Mouse (Mus musculus): Measurements from ENCODE around the gene Hsd17b6. TPM values are rescaled to one million over a fixed set of nuclear protein-coding genes. Genes with fewer than 3 reads are reported as not detected.
A peak's percentile ranks its signal among the peaks of the same experiment; 100 is the strongest.

Gene Hsd17b6
- polyA plus RNA-seq, 1 experiment from 2014 or later, result not detected

DNA sequence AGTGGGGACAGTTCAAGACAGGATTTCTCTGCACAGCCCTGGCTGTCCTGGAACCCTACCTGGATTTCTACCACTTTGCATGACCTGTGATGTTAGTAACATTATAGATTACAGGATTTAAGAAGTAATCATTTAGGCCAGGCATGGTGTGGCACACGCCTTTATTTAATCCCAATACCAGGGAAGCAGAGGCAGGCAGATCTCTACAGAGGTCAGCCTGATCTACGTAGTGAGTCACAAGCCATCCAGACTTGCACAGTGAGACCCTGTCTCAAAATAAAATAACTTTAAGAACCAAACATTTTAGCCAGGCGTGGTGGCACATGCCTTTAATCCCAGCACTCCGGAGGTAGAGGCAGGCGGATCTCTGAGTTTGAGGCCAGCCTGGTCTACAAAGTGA lies 14.8 kb upstream of the Hsd17b6 start:
- no peak for DNase-seq (ENCODE audit: low spot score)
- H3K36me3 ChIP-seq (ENCODE audit: control insufficient read depth, insufficient read depth, low read length), result peaks cover 67% of the 10 kb centered on the region

DNA sequence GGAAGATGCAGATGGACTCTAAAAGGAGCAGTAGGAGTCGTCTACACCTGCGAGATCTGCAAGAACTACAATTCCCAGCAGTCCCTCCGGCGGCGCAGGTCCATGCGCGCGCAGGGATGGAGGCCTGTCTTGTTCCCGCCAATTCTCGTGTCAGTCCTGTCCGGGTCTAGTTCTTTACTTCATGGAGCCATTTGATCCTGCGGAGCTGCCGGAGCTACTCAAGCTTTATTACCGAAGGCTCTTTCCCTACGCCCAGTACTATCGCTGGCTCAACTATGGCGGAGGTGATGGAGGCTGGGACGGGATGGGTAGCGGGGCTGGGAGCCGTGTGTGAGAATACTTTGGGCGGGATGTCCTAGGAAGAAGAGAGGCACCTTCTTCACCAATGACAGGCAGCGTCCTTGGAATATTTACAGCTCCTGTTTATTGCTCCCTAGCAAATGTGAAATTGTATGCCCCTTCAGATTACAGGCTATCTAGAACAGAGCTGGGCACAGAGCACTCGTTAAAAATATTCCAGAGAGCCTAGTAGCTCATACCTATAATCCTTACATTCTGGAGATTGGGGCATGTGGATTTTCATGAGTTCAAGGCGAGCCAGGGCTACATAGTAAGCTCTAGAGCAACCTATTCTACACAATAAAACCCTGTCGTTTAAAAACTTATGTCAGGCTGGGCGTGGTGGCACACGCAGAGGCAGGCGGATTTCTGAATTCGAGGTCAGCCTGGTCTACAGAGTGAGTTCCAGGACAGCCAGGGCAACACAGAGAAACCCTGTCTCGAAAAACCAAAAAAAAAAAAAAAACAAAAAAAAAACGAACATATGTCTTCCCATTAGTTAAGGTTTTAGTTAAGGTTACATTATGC lies 7.9 kb upstream of the Hsd17b6 start, which contains the start of gene Prim1:
TSS of gene Prim1 (plus strand) at position 101 of the 867 bp plus-strand sequence.
- H3K4me3 ChIP-seq (ENCODE audit: low read depth, low read length), result peak within 1 kb of the TSS; percentile 51
- 5% methylated on average over 31 of the region's 31 CpGs for WGBS

More for the DNA sequence above, 14.8 kb upstream of the Hsd17b6 start:
- no peak overlapping the region for H3K4me3 ChIP-seq (ENCODE audit: low read depth, low read length)
- WGBS, result 96% methylated on average over 5 of the region's 5 CpGs
- no peaks in the 10 kb centered on the region for H3K4me1 ChIP-seq (ENCODE audit: control insufficient read depth, insufficient read depth, low read length)
- no peaks in the 10 kb centered on the region for H3K9me3 ChIP-seq (replicated peaks; ENCODE audit: control insufficient read depth, low read length)
- no peak overlapping the region for H3K9ac ChIP-seq (ENCODE audit: low read length)
- no peak overlapping the region for H3K27ac ChIP-seq (ENCODE audit: low read depth, low read length)
- H3K4me2 ChIP-seq (ENCODE audit: low read length), result no peak overlapping the region
- H3K27me3 ChIP-seq (replicated peaks; ENCODE audit: control insufficient read depth, insufficient read depth, low read length), result no peaks in the 10 kb centered on the region
- ATAC-seq, result no peak

DNA sequence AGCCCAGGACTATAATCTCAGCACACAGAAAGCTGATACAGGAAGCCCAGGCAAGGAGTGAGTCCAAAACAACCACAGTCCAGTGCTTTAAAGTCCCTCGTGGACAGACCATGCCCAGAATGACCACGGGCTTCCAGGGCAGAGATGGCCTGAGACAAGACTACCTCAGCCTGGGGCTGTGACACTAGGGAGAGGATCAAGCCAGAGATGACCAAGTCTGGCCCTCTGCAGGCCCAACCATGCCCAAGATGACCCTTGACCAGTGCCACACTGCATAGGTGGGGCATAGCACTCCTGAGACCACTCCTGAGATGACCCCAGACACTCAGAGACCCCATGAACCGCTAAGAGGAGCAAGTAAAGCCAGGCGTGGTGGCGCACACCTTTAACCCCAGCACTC lies 2.3 kb upstream of the Hsd17b6 start:
- Histone ChIP-seq H3K4me3 (ENCODE audit: low read depth, low read length) (no peak overlapping the region), H3K9me3 (replicated peaks; ENCODE audit: control insufficient read depth, low read length) (no peaks in the 10 kb centered on the region), H3K36me3 (ENCODE audit: control insufficient read depth, insufficient read depth, low read length) (no peaks in the 10 kb centered on the region), H3K4me2 (ENCODE audit: low read length) (no peak overlapping the region), H3K4me1 (ENCODE audit: control insufficient read depth, insufficient read depth, low read length) (no peaks in the 10 kb centered on the region), H3K27ac (ENCODE audit: low read depth, low read length) (no peak overlapping the region), H3K27me3 (replicated peaks; ENCODE audit: control insufficient read depth, insufficient read depth, low read length) (no peaks in the 10 kb centered on the region), H3K9ac (ENCODE audit: low read length) (no peak overlapping the region)
- 85% methylated on average over 5 of the region's 5 CpGs for WGBS
- no peak for ATAC-seq
- no peak for DNase-seq (ENCODE audit: low spot score)

More for the DNA sequence above, 7.9 kb upstream of the Hsd17b6 start, which contains the start of gene Prim1:
- Histone ChIP-seq H3K4me1 (ENCODE audit: control insufficient read depth, insufficient read depth, low read length) (no peaks in the 10 kb centered on the region), H3K36me3 (ENCODE audit: control insufficient read depth, insufficient read depth, low read length) (peaks cover 14% of the 10 kb centered on the region), H3K9me3 (replicated peaks; ENCODE audit: control insufficient read depth, low read length) (no peaks in the 10 kb centered on the region), H3K9ac (ENCODE audit: low read length) (peak within 1 kb of the TSS; percentile 66), H3K4me2 (ENCODE audit: low read length) (peak within 1 kb of the TSS; percentile 70), H3K27me3 (replicated peaks; ENCODE audit: control insufficient read depth, insufficient read depth, low read length) (no peaks in the 10 kb centered on the region), H3K27ac (ENCODE audit: low read depth, low read length) (0 out of 2 replicates have a peak within 1 kb of the TSS, but pooled peaks have one; percentile 6)
- peak; percentile 96 for ATAC-seq
- peak; percentile 93 for DNase-seq (ENCODE audit: low spot score)

DNA sequence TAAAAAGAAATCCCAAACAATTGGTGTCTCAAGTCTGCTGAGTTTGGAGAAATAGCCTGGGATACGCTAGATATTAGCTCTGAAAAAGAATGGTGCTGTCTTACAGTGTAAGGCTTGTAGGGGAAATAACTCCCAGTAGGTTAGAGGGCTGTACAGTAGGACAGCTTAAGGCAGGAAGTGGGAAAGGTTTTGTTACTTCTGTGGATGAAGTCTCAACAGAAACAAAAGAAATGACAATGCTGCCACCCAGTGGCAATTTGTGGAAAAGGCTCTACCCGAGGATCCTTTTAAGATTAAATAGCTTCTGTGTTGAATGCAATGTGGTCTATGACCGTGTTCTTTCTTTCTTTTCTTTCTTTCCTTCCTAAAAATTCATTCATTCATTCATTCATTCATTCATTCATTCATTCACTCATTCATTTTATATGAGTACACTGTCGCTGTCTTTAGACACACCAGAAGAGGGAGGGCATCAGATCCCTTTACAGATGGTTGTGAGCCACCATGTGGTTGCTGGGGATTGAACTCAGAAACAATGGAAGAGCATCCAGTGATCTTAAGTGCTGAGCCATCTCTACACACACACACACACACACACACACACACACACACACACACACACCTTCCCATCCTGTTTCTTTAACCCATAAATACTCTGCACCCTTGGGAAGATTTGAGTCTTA lies 937 bp upstream of the Hsd17b6 start:
- DNase-seq (ENCODE audit: low spot score) (peak; percentile 92), ATAC-seq (peak; percentile 81)
- WGBS, result 8% methylated on average over 4 of the region's 4 CpGs
- Histone ChIP-seq H3K9me3 (replicated peaks; ENCODE audit: control insufficient read depth, low read length) (no peaks in the 10 kb centered on the region), H3K4me1 (ENCODE audit: control insufficient read depth, insufficient read depth, low read length) (no peaks in the 10 kb centered on the region), H3K4me3 (ENCODE audit: low read depth, low read length) (no peak overlapping the region), H3K36me3 (ENCODE audit: control insufficient read depth, insufficient read depth, low read length) (no peaks in the 10 kb centered on the region), H3K27ac (ENCODE audit: low read depth, low read length) (no peak overlapping the region), H3K27me3 (replicated peaks; ENCODE audit: control insufficient read depth, insufficient read depth, low read length) (no peaks in the 10 kb centered on the region), H3K9ac (ENCODE audit: low read length) (no peak overlapping the region), H3K4me2 (ENCODE audit: low read length) (no peak overlapping the region)

DNA sequence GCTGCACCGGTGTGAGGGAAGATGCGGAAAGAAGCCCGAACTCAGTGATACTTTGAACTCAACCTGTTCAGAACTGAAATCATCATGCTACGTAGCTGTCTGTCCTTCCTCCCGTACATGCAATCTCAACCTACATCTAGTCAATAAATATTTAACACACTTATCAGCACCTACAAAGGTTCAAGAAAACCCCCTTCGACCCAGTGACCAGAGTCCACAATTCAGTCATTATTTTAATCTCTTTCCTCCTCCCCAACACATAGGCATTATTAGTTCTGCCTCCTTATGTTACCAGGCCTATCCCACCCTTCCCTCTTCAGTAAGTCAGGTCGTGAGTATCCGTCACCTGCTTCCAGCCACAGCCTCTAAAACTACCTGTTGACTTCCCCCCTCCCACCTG lies 1.9 kb downstream of the Hsd17b6 start:
- Histone ChIP-seq H3K36me3 (ENCODE audit: control insufficient read depth, insufficient read depth, low read length) (no peaks in the 10 kb centered on the region), H3K27me3 (replicated peaks; ENCODE audit: control insufficient read depth, insufficient read depth, low read length) (no peaks in the 10 kb centered on the region), H3K4me2 (ENCODE audit: low read length) (no peak overlapping the region), H3K9ac (ENCODE audit: low read length) (no peak overlapping the region), H3K27ac (ENCODE audit: low read depth, low read length) (no peak overlapping the region), H3K4me1 (ENCODE audit: control insufficient read depth, insufficient read depth, low read length) (no peaks in the 10 kb centered on the region), H3K4me3 (ENCODE audit: low read depth, low read length) (no peak overlapping the region), H3K9me3 (replicated peaks; ENCODE audit: control insufficient read depth, low read length) (no peaks in the 10 kb centered on the region)
- no peak for DNase-seq (ENCODE audit: low spot score)
- no peak for ATAC-seq
- 87% methylated on average over 8 of the region's 8 CpGs for WGBS

DNA sequence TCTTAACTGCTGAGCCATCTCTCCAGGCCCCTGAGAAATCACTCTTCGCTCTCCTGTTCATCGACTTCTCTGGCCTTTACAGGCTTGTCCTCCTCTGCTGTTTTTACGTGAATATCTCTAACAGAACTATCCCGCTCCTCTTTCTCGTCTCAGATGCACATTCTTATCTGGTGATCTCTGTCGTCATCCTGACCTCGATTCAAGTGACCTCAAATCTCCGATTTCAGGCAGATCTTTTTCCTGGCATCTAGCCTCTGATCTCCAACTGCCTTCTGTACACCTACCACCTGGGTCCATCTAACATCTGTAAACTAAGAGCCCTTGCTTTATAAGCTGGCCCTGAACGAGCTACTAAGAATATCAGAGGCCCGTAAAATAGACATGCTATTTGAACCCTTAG lies 2.5 kb downstream of the Hsd17b6 start:
- ATAC-seq (no peak), DNase-seq (ENCODE audit: low spot score) (no peak)
- no peaks in the 10 kb centered on the region for H3K27me3 ChIP-seq (replicated peaks; ENCODE audit: control insufficient read depth, insufficient read depth, low read length)
- H3K9ac ChIP-seq (ENCODE audit: low read length), result no peak overlapping the region
- H3K9me3 ChIP-seq (replicated peaks; ENCODE audit: control insufficient read depth, low read length), result no peaks in the 10 kb centered on the region
- H3K27ac ChIP-seq (ENCODE audit: low read depth, low read length), result no peak overlapping the region
- no peaks in the 10 kb centered on the region for H3K4me1 ChIP-seq (ENCODE audit: control insufficient read depth, insufficient read depth, low read length)
- no peaks in the 10 kb centered on the region for H3K36me3 ChIP-seq (ENCODE audit: control insufficient read depth, insufficient read depth, low read length)
- no peak overlapping the region for H3K4me3 ChIP-seq (ENCODE audit: low read depth, low read length)
- 89% methylated on average over 10 of the region's 10 CpGs for WGBS
- no peak overlapping the region for H3K4me2 ChIP-seq (ENCODE audit: low read length)

DNA sequence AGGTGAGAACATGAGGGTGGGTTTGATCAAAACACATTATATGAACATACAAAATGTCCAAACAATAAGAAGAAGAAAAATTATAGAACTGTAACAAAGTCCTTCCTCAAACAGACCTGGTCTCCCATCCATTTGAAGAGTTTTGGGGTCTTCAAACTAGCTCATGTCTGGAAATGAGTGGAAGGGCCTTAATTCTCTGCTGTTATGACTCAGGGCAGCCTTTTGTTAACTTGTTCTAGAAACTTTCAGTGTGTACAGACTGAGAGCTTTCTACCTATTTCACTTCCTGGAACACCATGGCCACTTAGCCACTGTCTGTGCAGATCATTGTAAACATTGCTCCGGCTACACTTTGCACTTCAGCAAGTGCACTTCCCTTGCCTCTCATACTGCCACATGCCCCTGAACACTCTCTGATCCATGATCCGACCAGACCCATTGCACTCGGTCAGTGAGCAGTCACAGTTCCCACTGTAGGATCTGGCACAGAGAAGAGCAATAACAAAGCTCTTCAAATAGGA lies 4.1 kb downstream of the Hsd17b6 start:
- H3K9me3 ChIP-seq (replicated peaks; ENCODE audit: control insufficient read depth, low read length), result no peaks in the 10 kb centered on the region
- no peak overlapping the region for H3K9ac ChIP-seq (ENCODE audit: low read length)
- no peak overlapping the region for H3K27ac ChIP-seq (ENCODE audit: low read depth, low read length)
- no peak overlapping the region for H3K4me3 ChIP-seq (ENCODE audit: low read depth, low read length)
- DNase-seq (ENCODE audit: low spot score) (no peak), ATAC-seq (no peak)
- no peaks in the 10 kb centered on the region for H3K27me3 ChIP-seq (replicated peaks; ENCODE audit: control insufficient read depth, insufficient read depth, low read length)
- H3K36me3 ChIP-seq (ENCODE audit: control insufficient read depth, insufficient read depth, low read length), result no peaks in the 10 kb centered on the region
- no peaks in the 10 kb centered on the region for H3K4me1 ChIP-seq (ENCODE audit: control insufficient read depth, insufficient read depth, low read length)
- H3K4me2 ChIP-seq (ENCODE audit: low read length), result no peak overlapping the region
- WGBS, result 78% methylated on average over 3 of the region's 3 CpGs

DNA sequence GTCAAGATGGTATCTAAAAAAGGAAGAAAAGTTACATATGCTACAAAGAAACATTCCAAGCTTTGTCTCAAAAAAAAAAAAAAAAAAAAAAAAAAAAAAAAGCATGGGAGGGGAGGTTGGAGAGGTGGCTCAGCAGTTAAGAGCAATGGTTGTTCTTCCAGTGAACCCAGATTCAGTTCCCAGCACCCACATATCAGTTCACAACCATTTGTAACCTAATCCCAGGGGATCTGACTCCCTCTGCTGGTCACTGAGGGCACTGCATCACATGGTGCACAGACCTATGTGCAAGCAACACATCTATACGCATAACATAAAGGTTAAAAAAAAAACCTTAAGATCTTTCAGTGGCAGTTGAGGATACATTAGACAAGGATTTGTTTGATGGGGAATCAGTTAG lies 9.2 kb downstream of the Hsd17b6 start:
- H3K27me3 ChIP-seq (replicated peaks; ENCODE audit: control insufficient read depth, insufficient read depth, low read length), result no peaks in the 10 kb centered on the region
- no peak overlapping the region for H3K9ac ChIP-seq (ENCODE audit: low read length)
- no peaks in the 10 kb centered on the region for H3K9me3 ChIP-seq (replicated peaks; ENCODE audit: control insufficient read depth, low read length)
- H3K27ac ChIP-seq (ENCODE audit: low read depth, low read length), result no peak overlapping the region
- 96% methylated on average over 1 of the region's 1 CpGs for WGBS
- H3K4me3 ChIP-seq (ENCODE audit: low read depth, low read length), result no peak overlapping the region
- H3K36me3 ChIP-seq (ENCODE audit: control insufficient read depth, insufficient read depth, low read length), result no peaks in the 10 kb centered on the region
- no peaks in the 10 kb centered on the region for H3K4me1 ChIP-seq (ENCODE audit: control insufficient read depth, insufficient read depth, low read length)
- DNase-seq (ENCODE audit: low spot score) (no peak), ATAC-seq (no peak)
- H3K4me2 ChIP-seq (ENCODE audit: low read length), result no peak overlapping the region
